Mouse (Mus musculus) right cerebral cortex, adult 2 months (tissue): ENCODE measurements at regions not wholly inside any gene's neighbourhood (a gene's known extent, or its start where the extent isn't known, plus 50 kb on each side); places are given as distances from the start of the nearest gene placed in this dataset.
A peak's percentile ranks its signal among the peaks of the same experiment; 100 is the strongest.

Source experiments
- DNase-seq, 2 experiments: peaks; one replicate each; pipeline ENCODE4 v3.0.0; 2021 to 2022; ENCODE audit warnings: low spot score in 2 of 2

DNA sequence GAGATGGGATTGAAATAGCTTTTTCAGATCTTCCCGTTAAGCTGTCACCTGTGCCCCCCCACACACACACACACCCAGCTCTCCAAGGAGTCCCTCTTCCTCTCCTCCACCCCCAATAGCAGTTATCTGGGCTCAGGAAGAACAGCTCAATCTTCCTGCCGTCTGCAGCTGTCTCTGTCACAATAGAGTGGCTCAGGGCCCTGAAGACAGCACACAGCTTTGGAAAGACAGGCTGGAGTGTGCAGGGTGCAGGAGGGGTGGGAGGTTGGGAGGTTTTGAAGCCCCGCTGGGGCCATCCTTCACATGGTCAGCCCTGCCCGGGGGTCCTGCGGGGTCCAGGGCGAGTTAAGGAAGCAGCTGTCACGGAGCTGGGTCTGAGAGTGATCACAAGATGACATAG, 149.6 kb upstream of the Sdk2 start:
- DNase-seq = no peak

DNA sequence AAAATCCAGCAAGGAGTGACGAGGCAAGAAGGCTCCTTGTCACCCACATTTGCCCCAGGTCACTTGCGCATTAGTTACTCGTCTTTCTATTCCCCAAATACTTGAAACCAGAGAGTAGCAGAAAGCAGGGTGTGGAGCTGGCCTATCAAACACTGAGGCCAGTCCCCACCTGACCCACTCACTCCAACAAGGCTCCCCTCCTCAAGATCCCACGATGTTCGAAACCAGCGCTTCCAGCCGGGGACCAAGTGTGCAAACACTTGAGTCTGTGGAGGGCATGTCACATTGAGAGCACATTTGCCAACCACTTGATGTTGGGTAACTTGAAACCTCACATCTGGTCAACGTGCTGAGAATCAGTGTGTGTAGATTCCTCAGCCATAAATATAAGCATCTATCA, 148.4 kb upstream of the Sdk2 start:
- no peak for DNase-seq

DNA sequence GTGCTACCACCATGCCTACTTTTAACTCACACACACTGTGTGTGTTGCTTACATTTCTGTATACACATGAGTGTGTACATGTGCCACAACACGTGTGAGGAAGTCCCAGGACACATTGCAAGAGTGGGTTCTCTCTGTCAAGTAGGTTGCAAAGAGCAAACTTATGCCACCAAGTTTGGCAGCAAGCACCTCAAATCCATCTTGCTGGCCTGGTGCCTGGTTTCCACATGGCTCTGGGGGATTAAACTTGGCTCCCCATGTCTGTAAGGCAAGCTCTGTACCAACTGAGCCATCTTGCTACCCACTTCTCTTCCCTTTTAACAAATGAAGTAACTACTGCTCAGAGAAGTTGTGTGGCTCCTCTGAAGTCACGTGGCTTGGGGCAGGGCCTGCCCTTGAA, 145.3 kb upstream of the Sdk2 start:
- DNase-seq = no peak

DNA sequence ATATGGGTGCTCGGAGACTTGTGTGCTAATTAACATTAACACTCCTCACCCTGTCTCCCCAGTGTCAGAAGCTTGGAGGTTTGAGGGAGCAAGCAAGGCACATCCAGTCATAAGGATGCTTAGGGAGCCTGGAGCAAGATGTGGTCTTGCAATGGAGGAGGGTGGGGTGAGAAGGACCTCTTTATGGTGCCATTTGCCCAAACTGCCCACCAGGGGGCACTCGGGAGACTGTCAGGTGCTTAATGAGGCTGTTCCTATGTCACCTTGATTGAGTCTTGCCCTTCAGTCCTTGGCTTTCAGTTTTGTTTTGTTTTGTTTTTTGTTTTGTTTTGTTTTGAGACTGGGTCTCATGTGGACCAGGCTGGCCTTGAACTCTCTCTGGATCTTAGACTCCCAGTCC, 138.3 kb upstream of the Sdk2 start:
- DNase-seq = peak; percentile 50 to 54

DNA sequence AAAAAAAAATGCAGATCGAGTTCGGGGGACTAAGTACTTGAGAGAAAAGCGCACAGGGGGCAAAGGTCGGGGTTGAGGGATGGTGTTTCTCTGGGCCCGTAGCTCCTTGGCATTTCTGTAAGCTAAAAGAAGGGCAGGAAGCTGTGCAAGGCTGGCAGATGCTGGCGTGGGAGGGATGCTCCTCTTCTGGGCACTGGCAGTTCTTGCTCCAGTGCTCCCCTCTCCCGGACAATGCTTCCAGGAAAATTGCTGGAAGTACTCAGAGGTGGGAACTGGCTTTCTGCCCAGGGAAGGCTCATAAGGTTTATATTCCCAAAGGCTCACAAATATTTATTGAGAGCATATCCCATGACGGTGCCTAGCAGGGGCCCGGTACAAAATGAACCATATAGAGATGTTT, 136.6 kb upstream of the Sdk2 start:
- no peak for DNase-seq

DNA sequence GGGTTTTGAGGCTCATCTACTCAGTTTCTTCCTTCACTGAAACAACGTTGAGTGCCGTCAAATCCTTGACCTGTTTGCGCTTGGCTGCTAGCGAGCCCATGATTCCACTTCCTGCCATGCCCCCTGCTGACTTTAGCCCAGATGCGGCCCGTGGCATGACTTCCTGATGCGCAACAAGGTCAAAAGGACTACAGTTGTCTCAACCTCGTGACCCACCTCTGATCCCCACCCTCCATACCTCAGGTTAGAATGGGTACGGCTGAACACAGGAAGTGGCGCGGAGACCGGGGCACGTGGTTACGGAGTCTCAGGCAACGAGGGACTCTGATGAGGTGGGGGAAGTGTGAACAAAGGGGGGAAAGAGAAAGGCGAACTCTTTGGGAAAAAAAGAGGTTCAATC, 135.6 kb upstream of the Sdk2 start:
- DNase-seq = no peak

DNA sequence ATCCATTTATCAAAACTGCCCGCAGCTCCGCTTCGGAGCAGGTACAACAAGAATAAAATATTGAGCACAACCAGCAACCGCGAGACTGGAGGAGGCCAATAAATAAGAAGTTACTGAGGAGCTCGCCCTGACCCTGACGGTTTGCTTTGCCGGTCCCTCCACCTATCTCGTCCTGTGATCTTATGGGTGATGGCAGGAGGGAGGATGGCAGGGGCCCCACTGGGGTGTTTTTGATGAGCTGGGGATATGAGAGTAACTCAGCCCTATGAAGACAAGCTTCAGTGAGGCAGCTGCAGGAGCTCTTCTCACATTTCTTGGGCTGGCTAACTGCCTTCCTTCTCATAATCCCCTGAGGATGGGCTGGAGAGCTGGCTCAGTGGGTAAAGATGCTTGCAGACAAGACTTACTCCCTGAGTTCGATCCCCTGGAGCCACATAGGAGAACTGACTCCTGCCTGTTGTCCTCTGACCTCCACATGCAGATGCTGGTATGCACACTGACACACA, 132.3 kb upstream of the Sdk2 start:
- no peak for DNase-seq

DNA sequence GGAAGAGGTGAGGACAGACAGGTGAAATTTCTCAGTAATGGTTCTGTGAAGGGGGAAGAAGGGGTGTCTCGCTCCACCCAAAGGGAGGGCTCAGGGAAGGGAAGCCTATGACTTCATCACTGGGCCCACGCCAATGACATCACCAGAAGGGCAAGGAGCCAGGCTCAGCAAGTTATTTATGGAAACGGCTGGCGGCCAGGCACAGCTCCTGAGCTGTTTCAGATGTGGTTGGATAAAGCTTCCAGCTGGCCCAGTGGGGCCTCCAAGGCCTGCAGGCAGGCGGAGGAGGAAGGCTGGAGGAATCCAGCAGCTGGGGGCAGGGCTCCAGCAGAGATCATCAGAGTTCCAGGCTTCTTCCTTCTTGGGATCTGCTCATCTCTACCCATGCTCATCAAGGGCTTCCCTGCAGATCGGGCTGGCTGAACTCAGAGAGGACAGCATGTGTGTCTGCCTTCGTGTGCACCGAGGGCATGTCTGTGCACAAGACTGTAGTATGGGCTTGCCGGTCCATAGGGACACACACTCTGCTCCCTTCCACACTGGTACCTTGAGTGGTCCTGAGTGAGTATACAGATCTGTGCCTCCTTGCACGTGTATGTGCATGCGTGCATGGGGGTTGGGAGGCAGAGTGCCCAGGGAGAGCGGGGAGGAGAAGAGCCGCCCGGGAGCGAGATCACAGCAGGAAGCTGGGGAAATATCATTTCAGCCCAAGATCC, 131.6 kb upstream of the Sdk2 start:
- peak; percentile 94 to 96 for DNase-seq

DNA sequence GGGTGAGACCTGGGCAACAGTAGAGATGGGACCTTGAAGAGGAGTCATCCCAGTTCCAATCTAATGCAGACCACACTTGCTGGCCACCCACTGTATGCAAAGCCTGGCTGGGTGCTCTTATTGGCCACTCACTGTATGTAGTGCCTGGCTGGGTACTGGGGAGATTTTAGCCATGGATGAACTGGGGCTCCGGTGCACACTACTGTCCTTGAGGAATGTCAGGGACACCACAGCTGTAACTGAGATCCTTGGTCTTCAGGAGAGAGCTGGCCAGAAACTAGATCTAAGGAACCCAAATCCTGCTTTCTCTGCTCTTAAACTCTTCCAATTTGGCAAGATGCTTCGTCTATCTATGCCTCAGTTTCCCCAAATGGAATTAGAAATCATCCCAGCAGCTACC, 128.4 kb upstream of the Sdk2 start:
- no peak for DNase-seq

DNA sequence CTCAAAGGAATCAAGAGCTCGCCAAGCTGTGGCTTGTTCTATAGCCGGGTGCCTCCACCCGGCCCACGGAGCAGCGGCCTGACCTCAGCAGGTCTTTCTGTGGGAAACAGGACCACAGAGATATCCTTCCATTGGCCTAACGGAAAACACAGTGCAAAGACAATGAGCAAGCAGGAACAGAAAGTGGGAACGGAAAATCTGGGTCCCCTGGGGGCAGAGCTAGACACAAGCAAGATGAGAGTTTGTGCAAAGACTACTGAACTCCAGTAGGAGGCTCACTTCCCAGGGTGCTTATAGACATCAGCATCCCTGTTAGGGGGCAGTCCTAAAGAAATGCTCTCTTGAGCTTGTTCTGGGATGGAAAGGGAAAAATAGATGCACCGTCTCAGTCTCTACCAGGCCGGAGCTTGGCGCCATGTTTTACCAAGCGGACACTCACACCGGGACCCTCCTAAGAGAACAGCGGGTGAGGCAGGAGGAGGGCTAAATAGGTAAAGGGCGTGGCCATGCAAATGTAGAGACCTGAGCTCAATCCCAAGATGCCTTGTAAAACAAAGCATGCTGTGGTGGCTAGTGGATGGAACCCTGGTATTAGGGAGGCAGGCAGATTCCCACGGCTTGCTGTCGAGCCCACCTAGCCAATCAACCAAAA, 127.3 kb upstream of the Sdk2 start:
- DNase-seq = no peak

DNA sequence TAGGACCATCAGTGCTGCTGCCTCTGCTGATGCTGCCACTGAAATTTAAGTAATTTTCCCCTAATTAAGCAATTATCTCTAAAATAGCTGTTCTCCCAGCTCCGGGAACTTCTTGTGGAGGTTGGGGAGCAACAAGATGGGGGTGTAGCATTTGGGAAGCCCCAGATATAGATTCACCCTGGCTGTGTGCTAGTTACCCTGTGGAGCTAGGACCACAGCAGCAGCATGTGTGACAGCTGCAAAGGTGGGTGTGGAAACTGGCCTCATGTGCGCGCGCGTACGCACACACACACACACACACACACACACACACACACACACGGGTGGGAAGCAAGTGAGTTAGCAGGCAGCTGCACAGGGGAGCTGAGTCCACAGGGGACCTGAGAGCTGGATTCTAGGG, 126.2 kb upstream of the Sdk2 start:
- peak; percentile 51 to 69 for DNase-seq

DNA sequence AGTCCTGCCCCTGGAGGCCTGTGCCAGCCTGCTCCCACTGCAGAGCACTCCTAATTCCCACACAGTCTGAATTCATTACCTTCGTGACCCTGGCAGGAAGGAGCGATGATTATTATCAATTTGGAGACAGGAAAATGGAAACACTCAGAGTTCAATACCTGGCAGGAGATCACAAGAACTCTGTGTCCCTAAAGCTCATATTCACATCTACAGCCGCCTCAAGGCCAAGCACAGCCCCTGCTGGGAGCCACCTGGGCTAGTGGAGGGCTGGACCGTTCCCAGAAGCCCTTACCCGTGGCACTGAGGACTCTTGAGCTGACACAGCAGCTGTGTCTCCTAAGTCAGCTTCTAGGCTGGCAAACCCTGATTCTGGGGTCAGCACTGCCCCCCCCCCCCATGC, 124.8 kb upstream of the Sdk2 start:
- DNase-seq = no peak

DNA sequence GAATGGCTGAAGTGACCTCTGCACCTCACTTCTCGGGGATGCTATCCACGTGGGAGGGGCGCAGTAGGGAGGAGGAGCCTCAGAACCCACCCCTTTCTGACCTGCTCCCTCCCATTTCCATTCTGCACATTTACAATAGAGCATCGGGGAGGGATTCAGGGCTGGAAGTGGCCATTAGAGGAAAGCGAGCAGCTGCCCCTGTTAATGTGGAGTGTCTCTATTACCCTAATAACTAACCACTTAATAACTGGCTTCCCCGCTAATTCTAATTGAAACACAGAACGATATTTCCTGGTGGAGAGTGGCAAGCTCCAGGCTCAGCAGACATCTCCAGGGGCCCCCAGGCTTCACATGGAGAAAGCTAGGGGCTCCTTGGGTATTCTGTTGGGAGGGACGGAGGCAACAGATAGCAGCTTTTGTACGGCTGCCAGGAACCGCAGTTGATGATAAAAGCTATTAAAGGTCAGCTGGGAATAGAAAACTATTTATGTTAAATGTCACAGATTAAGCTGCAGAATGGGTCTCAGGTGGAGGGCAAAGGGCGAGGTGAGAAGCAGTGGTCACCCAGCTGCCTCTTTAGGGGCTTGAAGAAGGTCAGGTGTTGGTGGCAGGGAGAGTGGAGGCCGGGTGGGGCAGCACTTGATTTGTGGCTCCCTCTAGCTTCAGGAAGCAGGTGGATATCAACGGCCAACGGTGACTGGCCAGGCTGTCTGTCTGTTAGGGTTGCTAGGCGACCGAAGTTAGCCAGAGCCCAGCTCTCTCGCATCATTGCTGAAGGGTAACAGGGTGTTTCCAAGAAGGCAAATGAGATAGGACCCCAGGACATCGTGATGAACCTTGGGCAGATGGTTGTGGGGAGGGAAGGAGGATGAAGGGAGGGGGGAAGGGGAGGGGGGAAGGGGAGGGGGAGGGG, 118.4 kb upstream of the Sdk2 start:
- peak in 1 of 2 experiments; percentile 30 for DNase-seq

DNA sequence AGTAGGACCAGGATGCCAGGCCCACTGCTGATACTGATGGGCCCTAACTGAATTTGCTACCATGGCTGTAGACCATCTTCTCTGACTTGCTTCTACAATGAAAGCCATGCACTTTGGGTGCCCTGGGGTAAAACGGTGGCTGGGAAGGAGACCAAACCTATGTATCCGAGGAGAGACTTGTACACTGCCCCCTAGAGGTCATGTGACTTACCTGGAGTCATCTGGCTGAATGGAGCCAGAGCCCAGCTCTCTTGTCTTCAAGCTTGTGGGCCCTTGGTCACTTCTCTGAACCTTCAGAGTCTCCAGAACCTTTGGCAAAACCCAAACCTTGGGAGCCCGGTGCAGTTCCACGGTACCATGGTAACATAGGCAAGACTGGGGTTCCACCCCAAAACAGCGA, 117.6 kb upstream of the Sdk2 start:
- no peak for DNase-seq

DNA sequence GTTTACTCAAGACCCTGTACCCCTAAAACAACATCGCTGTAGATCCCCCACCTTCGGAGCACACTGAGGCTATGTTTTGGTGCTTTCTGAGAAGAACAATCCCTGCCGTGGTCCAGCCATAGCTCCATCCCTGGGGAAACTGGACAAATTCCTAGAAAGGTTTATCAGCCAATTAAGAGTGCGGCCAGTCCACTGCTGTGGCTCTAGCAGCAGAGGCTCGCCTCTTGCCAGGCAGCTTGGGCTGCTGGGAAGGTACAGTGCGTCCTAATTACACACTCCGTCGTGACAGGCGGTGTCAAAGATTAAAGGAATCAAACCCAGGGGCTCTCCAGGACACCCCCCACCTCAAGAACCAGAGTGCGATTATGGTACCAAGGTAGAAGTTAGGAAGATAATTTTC, 116.4 kb upstream of the Sdk2 start:
- DNase-seq = no peak

DNA sequence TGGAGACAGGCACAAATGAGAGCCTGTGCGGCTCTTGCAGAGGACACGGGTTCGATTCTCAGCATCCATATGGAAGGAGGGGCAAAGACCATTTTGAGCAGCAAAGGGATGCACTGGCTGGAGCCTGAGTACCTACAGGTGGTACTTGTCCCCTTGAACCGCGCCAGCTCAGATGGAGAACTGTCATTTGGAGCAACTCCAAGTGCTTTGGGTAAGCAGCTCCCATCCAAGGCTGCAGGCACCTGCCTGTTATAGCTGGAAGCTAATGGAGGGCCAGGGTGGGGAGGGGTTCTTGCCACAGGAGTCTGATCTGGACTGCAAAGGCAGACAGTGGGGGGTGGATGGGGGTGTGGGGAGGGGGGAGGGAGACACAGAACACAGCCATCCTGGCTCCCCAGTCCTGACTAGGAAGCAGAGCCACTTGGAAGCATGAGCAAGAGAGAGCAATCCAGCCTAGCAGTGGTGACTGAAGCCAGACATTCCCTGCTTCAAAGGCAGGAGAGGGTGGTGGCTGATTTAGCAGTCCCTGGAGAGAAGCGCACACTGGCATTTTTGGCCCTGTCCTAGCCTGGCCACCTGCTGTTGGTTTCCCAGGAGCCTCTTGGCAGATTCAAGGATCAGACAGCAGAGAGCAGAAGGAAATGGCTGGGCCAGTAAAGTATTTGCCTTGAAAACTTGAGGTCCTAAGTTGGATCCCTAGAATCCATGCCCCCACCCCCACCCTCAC, 112.1 kb upstream of the Sdk2 start:
- DNase-seq = no peak

DNA sequence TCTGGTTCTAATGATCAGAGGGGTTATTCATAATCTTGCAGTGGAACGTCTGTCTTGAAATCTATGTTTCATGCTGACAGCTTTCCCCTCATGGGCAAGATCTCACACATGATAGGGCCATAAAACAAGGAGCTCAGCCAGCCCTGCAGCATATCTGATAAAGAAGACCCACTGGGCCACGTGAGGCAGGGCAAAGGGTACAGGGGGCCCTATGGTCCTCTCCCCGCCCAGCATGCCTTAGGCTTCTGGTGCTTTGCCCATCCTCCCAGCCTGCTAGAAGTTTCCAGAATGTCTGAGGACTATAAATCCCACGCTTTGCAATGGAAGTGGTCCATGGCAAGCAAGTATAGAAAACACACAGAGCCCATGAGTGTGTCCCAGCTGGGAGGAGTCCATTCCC, 110.9 kb upstream of the Sdk2 start:
- DNase-seq = no peak

DNA sequence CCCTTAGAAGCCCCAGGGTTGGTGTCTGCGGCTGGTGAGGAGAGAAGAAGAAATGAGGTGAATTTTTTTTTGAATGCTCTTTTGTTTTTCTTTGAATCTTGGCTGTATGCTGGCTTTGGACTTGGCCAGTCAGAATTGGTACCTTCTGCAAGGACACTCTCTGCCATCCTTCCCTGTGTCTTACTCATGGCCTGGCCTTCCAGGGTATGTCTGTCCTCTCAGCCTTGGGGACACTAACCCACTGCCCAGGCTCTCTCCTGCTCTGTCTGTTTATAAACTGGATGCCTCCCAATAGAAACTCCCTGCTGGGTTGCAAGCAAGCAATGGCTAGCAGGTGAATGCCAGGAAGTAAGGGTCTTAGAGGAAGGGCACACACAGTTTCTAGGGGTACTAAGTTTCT, 110.4 kb upstream of the Sdk2 start:
- no peak for DNase-seq

DNA sequence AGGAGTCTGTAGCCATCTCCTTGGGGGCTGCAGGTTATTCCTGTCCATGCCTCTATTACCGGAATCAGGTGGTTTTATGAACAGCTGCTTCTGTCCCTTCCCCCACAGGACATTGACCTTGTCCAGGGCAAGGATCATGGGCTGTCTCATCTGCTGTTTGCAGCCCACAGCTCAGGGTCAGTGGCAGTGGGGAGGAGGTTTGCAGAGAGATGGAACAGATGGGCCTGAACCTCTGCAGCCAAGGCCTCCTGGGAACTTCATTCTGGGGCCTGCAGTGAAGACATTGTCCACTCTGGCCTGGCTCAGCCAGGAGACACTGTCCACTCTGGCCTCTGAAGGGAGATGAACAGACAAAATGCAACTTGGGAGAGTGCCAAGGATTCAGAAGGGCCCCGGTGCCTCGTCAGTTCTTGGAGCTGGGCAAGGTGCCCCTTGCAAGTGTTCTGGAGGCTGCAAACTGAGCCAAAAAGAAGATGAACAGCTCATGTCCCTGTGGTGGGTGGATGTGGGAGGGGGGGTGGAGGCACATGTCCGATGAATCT, 109.9 kb upstream of the Sdk2 start:
- DNase-seq = no peak

DNA sequence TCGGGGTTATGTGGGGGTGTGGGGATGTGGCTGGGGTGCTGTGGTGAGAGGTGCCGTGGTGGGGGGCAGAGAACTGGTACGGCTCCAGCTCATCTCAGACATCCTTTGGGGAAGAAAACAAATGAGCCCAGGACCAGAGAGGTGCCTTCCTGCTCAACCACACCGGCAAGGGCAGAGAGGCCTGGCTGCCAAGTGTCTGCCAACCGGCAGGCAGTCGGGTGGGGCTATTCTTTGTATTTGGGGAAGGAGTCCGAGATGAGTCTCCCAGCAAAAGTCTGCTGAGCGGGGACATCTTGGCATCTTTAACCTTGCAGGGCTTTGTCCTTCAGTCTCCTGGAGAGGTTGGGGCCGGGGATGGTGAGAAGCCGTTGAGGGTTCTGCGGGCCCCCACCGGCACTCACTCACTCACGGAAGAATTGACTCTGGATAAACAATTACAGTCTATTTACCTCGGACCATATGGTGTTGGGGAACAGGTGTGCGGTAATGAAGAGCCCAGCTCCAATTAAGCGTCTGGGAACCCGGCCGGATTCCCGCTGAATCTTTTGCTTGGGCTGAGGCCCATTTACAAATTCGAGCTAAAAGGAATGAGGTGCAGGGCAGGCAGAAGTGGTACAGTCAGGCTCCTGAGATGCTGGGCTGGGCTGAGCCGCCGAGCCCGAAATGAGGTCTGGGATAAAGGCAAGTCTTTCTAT, 108.7 kb upstream of the Sdk2 start:
- DNase-seq = no peak

DNA sequence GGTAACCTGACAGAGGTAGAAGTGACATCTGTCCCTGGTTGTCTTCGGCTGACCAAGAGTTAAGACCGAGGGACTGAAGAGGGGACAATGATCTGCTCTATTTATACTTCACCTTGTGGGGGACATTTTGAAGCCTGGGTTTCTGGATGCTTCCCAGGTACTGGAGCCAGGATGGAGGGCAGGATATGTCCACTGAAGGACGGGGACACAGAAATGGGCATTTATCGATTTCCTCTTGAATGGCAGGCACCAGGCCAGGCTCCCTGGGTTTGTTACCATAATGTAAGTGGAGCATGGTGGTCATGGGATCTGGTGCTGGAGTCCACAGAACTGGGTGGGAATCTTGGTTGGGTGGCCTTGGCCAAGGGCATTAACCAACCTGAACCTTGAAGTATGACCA, 108.0 kb upstream of the Sdk2 start:
- no peak for DNase-seq
